Mouse (Mus musculus): ENCODE results near the gene Med21. TPM values are rescaled to one million over a fixed set of nuclear protein-coding genes. Genes with fewer than 3 reads are reported as not detected.

Med21 gene
- total RNA-seq, 1 experiment: 91.2 TPM

GRCm38 (mm10) chr6:146651431-146651830, 9.1 kb downstream of the Med21 start:
- in situ Hi-C loops (cut with MboI; ENCODE audit: low sequenced_read_pairs in 2 of 2, unreplicated experiment in 2 of 2): no loop called here
- no peak overlapping the region for H3K4me3 ChIP-seq (ENCODE audit: insufficient read depth in 1 of 2, low read depth in 1 of 2, low read length in 2 of 2, poor library complexity in 1 of 2, severe bottlenecking in 1 of 2)

GRCm38 (mm10) chr6:146653197-146653596, 10.8 kb downstream of the Med21 start:
- H3K27ac ChIP-seq (ENCODE audit: insufficient read depth, low read depth, low read length, poor library complexity, severe bottlenecking): no peak overlapping the region
- no peak for DNase-seq (ENCODE audit: low read depth, low spot score)
- H3K9ac ChIP-seq (ENCODE audit: insufficient read depth, low read depth, low read length, poor library complexity, severe bottlenecking): no peak overlapping the region
- TF ChIP-seq MAFK (IDR thresholded peaks at IDR 0.05; ENCODE audit: insufficient read depth, low read depth, low read length): no peak
- TF ChIP-seq HCFC1 (IDR thresholded peaks at IDR 0.05; ENCODE audit: borderline replicate concordance, insufficient read depth, low read length): no peak
- no peak for TF ChIP-seq ZC3H11A (IDR thresholded peaks at IDR 0.05; ENCODE audit: borderline replicate concordance, low read depth, low read length)
- TF ChIP-seq ZNF384 (IDR thresholded peaks at IDR 0.05; ENCODE audit: low read depth, low read length): no peak
- no peak for TF ChIP-seq CHD2 (IDR thresholded peaks at IDR 0.05; ENCODE audit: low read depth, low read length)
- H3K4me1 ChIP-seq (ENCODE audit: control insufficient read depth in 2 of 2, insufficient read depth in 2 of 2, low read length in 2 of 2, poor library complexity in 1 of 2): no peaks in the 10 kb centered on the region
- no peak overlapping the region for H3K4me3 ChIP-seq (ENCODE audit: insufficient read depth in 1 of 2, low read depth in 1 of 2, low read length in 2 of 2, poor library complexity in 1 of 2, severe bottlenecking in 1 of 2)
- no peaks in the 10 kb centered on the region for H3K36me3 ChIP-seq (ENCODE audit: control insufficient read depth, insufficient read depth, low read length, poor library complexity, severe bottlenecking)
- in situ Hi-C loops (cut with MboI; ENCODE audit: low sequenced_read_pairs in 2 of 2, unreplicated experiment in 2 of 2): no loop called here
- no peaks in the 10 kb centered on the region for H3K9me3 ChIP-seq (ENCODE audit: control insufficient read depth, insufficient read depth, low read depth, low read length)

More at GRCm38 (mm10) chr6:146651431-146651830, 9.1 kb downstream of the Med21 start:
- no peaks in the 10 kb centered on the region for H3K9me3 ChIP-seq (ENCODE audit: control insufficient read depth, insufficient read depth, low read depth, low read length)
- H3K36me3 ChIP-seq (ENCODE audit: control insufficient read depth, insufficient read depth, low read length, poor library complexity, severe bottlenecking): no peaks in the 10 kb centered on the region
- H3K4me1 ChIP-seq (ENCODE audit: control insufficient read depth in 2 of 2, insufficient read depth in 2 of 2, low read length in 2 of 2, poor library complexity in 1 of 2): no peaks in the 10 kb centered on the region
- H3K9ac ChIP-seq (ENCODE audit: insufficient read depth, low read depth, low read length, poor library complexity, severe bottlenecking): no peak overlapping the region
- DNase-seq (ENCODE audit: low read depth, low spot score): no peak
- no peak overlapping the region for H3K27ac ChIP-seq (ENCODE audit: insufficient read depth, low read depth, low read length, poor library complexity, severe bottlenecking)
- TF ChIP-seq CHD2 (IDR thresholded peaks at IDR 0.05; ENCODE audit: low read depth, low read length) (no peak), ZC3H11A (IDR thresholded peaks at IDR 0.05; ENCODE audit: borderline replicate concordance, low read depth, low read length) (no peak), MAFK (IDR thresholded peaks at IDR 0.05; ENCODE audit: insufficient read depth, low read depth, low read length) (no peak)

GRCm38 (mm10) chr6:146660591-146660990, 18.2 kb downstream of the Med21 start:
- H3K4me3 ChIP-seq (ENCODE audit: insufficient read depth in 1 of 2, low read depth in 1 of 2, low read length in 2 of 2, poor library complexity in 1 of 2, severe bottlenecking in 1 of 2): no peak overlapping the region
- no peaks in the 10 kb centered on the region for H3K36me3 ChIP-seq (ENCODE audit: control insufficient read depth, insufficient read depth, low read length, poor library complexity, severe bottlenecking)
- in situ Hi-C loops (cut with MboI; ENCODE audit: low sequenced_read_pairs in 2 of 2, unreplicated experiment in 2 of 2): no loop called here
- H3K9me3 ChIP-seq (ENCODE audit: control insufficient read depth, insufficient read depth, low read depth, low read length): no peaks in the 10 kb centered on the region
- H3K9ac ChIP-seq (ENCODE audit: insufficient read depth, low read depth, low read length, poor library complexity, severe bottlenecking): no peak overlapping the region
- H3K27ac ChIP-seq (ENCODE audit: insufficient read depth, low read depth, low read length, poor library complexity, severe bottlenecking): no peak overlapping the region
- no peaks in the 10 kb centered on the region for H3K4me1 ChIP-seq (ENCODE audit: control insufficient read depth in 2 of 2, insufficient read depth in 2 of 2, low read length in 2 of 2, poor library complexity in 1 of 2)
- TF ChIP-seq ZC3H11A (IDR thresholded peaks at IDR 0.05; ENCODE audit: borderline replicate concordance, low read depth, low read length) (no peak), ZNF384 (IDR thresholded peaks at IDR 0.05; ENCODE audit: low read depth, low read length) (no peak), CHD2 (IDR thresholded peaks at IDR 0.05; ENCODE audit: low read depth, low read length) (no peak), HCFC1 (IDR thresholded peaks at IDR 0.05; ENCODE audit: borderline replicate concordance, insufficient read depth, low read length) (no peak), MAFK (IDR thresholded peaks at IDR 0.05; ENCODE audit: insufficient read depth, low read depth, low read length) (no peak)
- DNase-seq (ENCODE audit: low read depth, low spot score): no peak

- in situ Hi-C loops (cut with MboI; ENCODE audit: low sequenced_read_pairs in 2 of 2, unreplicated experiment in 2 of 2): no loop called here
- TF ChIP-seq CHD2 (IDR thresholded peaks at IDR 0.05; ENCODE audit: low read depth, low read length): no peak
- TF ChIP-seq ZNF384 (IDR thresholded peaks at IDR 0.05; ENCODE audit: low read depth, low read length): no peak
- no peak for TF ChIP-seq HCFC1 (IDR thresholded peaks at IDR 0.05; ENCODE audit: borderline replicate concordance, insufficient read depth, low read length)
- no peak for TF ChIP-seq MAFK (IDR thresholded peaks at IDR 0.05; ENCODE audit: insufficient read depth, low read depth, low read length)
- TF ChIP-seq ZC3H11A (IDR thresholded peaks at IDR 0.05; ENCODE audit: borderline replicate concordance, low read depth, low read length): no peak
- no peaks in the 10 kb centered on the region for H3K9me3 ChIP-seq (ENCODE audit: control insufficient read depth, insufficient read depth, low read depth, low read length)
- H3K4me3 ChIP-seq (ENCODE audit: insufficient read depth in 1 of 2, low read depth in 1 of 2, low read length in 2 of 2, poor library complexity in 1 of 2, severe bottlenecking in 1 of 2): no peak overlapping the region
- DNase-seq (ENCODE audit: low read depth, low spot score): no peak
- H3K27ac ChIP-seq (ENCODE audit: insufficient read depth, low read depth, low read length, poor library complexity, severe bottlenecking): no peak overlapping the region
- no peak overlapping the region for H3K9ac ChIP-seq (ENCODE audit: insufficient read depth, low read depth, low read length, poor library complexity, severe bottlenecking)
- H3K36me3 ChIP-seq (ENCODE audit: control insufficient read depth, insufficient read depth, low read length, poor library complexity, severe bottlenecking): no peaks in the 10 kb centered on the region
- H3K4me1 ChIP-seq (ENCODE audit: control insufficient read depth in 2 of 2, insufficient read depth in 2 of 2, low read length in 2 of 2, poor library complexity in 1 of 2): no peaks in the 10 kb centered on the region
These were observed 19.3 kb downstream of the Med21 start for GRCm38 (mm10) chr6:146661655-146662054.

- H3K27ac ChIP-seq (ENCODE audit: insufficient read depth, low read depth, low read length, poor library complexity, severe bottlenecking): no peak overlapping the region
- H3K4me1 ChIP-seq (ENCODE audit: control insufficient read depth in 2 of 2, insufficient read depth in 2 of 2, low read length in 2 of 2, poor library complexity in 1 of 2): no peaks in the 10 kb centered on the region
- 0 out of 2 replicates have a peak, but pooled peaks have one; percentile 24 for TF ChIP-seq ZC3H11A (IDR thresholded peaks at IDR 0.05; ENCODE audit: borderline replicate concordance, low read depth, low read length)
- TF ChIP-seq HCFC1 (IDR thresholded peaks at IDR 0.05; ENCODE audit: borderline replicate concordance, insufficient read depth, low read length): no peak
- no peak for TF ChIP-seq MAFK (IDR thresholded peaks at IDR 0.05; ENCODE audit: insufficient read depth, low read depth, low read length)
- TF ChIP-seq ZNF384 (IDR thresholded peaks at IDR 0.05; ENCODE audit: low read depth, low read length): 0 out of 2 replicates have a peak, but pooled peaks have one; percentile 18
- TF ChIP-seq CHD2 (IDR thresholded peaks at IDR 0.05; ENCODE audit: low read depth, low read length): no peak
- in situ Hi-C loops (cut with MboI; ENCODE audit: low sequenced_read_pairs in 2 of 2, unreplicated experiment in 2 of 2): no loop called here
- no peak overlapping the region for H3K9ac ChIP-seq (ENCODE audit: insufficient read depth, low read depth, low read length, poor library complexity, severe bottlenecking)
- peak; percentile 44 for DNase-seq (ENCODE audit: low read depth, low spot score)
- H3K9me3 ChIP-seq (ENCODE audit: control insufficient read depth, insufficient read depth, low read depth, low read length): no peaks in the 10 kb centered on the region
- no peaks in the 10 kb centered on the region for H3K36me3 ChIP-seq (ENCODE audit: control insufficient read depth, insufficient read depth, low read length, poor library complexity, severe bottlenecking)
- no peak overlapping the region for H3K4me3 ChIP-seq (ENCODE audit: insufficient read depth in 1 of 2, low read depth in 1 of 2, low read length in 2 of 2, poor library complexity in 1 of 2, severe bottlenecking in 1 of 2)
These were observed 20.3 kb downstream of the Med21 start for GRCm38 (mm10) chr6:146662679-146663078.

Measured in ES-E14 (cell line).